Mouse (Mus musculus): ENCODE measurements at regions not wholly inside any gene's neighbourhood (a gene's known extent, or its start where the extent isn't known, plus 50 kb on each side); places are given as distances from the start of the nearest gene placed in this dataset.

GRCm38 (mm10) chr8:7718898-7719696 lies 941.9 kb downstream of the Efnb2 start:
- DNase-seq, result no peak

- no peak for DNase-seq
Observed at GRCm38 (mm10) chr8:7710764-7711163, 950.3 kb downstream of the Efnb2 start.

GRCm38 (mm10) chr8:7709406-7709805 lies 951.6 kb downstream of the Efnb2 start:
- no peak for DNase-seq

- no peak for DNase-seq
Observed at GRCm38 (mm10) chr8:7691355-7691996, 969.6 kb downstream of the Efnb2 start.

- DNase-seq, result no peak
Observed at GRCm38 (mm10) chr8:7653804-7654203, 1007.2 kb downstream of the Efnb2 start.

All from cerebellum, adult 8-10 months (tissue).